Mouse (Mus musculus) lung, postnatal 0 days (tissue): ENCODE measurements around the gene Pdzd8.

Source experiments
- CTCF ChIP-seq: IDR thresholded peaks from 2 replicates; pipeline ENCODE4 v1.5.1; 2016; ENCODE audit warnings: antibody characterized with exemption, mild to moderate bottlenecking
- EP300 ChIP-seq: IDR thresholded peaks from 2 replicates; pipeline ENCODE4 v1.6.1; 2016; ENCODE audit warnings: antibody characterized with exemption, mild to moderate bottlenecking, control low read depth

DNA sequence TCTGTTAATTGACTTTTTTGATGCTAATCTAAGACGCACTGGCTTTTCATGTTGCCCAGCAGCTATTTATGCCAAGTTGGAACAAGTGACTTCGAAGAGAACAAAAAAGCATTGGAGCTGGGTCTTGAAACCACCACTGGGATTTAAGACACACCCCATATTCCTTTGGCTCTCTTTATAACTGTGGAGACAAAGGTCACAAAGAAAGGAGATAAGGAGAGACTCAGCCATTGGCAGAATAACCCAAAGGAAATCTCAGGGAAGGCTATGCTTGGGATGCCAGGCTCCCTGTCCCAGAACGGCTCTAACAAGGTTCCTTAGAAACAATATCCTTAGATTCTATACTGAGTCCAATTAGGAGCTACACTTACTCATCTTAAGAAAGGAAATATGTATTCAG is 21.1 kb upstream of the Pdzd8 start:
- no peak for TF ChIP-seq EP300
- TF ChIP-seq CTCF: no peak
